Mouse (Mus musculus) heart, postnatal 25 days (tissue): Measurements from ENCODE around the gene Tnfrsf1b. TPM values are rescaled to one million over a fixed set of nuclear protein-coding genes. Genes with fewer than 3 reads are reported as not detected.

Experiments
- DNase-seq: peaks from one replicate; pipeline ENCODE4 v3.0.0; 2022; ENCODE audit warnings: low spot score
- intact Hi-C: fragments of 180-260 bp; cut with DNase I; formaldehyde crosslinking; loops from one replicate; pipeline ENCODE4 v1.15.1; 2025
- total RNA-seq, 2 experiments: library from RNA; stranded (reverse); gene quantifications; 2 replicates each; pipeline ENCODE4 v1.2.3; 2021

The Tnfrsf1b gene
- total RNA-seq, 2 experiments from 2014 or later, result 5.3 to 5.5 TPM

DNA sequence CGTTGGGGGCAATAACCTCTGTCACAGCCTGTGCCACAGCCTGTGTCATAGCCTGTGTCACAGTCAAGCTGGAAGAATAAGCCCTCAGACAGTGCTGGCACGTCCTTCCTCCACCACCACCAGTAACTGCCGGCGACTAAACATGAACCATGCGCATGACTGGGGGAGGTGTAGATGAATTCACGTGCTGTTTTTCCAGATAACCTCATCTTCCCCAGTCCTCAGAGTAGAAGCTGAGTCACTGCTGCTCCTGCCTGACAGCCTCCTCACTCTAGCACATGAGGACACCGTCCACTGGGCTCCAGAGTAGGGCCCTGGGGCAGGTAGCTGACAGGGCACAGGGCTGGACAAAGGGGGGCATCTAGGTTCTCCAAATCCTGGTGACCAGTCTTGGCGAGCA, 24.6 kb downstream of the Tnfrsf1b start:
- intact Hi-C loops, result no loop called here
- DNase-seq, result no peak

DNA sequence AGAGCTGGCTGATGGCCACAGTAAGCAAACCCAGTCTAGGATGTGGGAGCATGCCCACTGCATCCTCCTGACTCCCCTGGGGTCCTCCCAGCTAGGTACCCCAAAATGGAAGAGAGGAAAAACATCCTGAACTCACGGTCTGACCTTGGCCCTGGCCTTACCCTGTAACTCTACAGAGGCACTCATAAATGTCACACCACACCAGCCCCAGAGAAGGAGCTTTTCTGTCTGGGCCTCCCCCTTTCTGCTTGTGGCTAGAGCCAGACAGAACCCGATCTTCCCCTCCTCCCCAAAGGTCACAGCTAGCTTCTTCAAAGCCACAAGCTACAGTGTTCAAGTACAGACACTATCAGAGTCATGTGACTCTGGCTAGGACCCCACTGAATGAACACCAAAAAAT, 25.3 kb downstream of the Tnfrsf1b start:
- intact Hi-C loops, result no loop called here
- no peak for DNase-seq

- intact Hi-C loops, result no loop called here
- no peak for DNase-seq
Observed at GRCm38 (mm10) chr4:145220001-145220400, 26.7 kb downstream of the Tnfrsf1b start.

DNA sequence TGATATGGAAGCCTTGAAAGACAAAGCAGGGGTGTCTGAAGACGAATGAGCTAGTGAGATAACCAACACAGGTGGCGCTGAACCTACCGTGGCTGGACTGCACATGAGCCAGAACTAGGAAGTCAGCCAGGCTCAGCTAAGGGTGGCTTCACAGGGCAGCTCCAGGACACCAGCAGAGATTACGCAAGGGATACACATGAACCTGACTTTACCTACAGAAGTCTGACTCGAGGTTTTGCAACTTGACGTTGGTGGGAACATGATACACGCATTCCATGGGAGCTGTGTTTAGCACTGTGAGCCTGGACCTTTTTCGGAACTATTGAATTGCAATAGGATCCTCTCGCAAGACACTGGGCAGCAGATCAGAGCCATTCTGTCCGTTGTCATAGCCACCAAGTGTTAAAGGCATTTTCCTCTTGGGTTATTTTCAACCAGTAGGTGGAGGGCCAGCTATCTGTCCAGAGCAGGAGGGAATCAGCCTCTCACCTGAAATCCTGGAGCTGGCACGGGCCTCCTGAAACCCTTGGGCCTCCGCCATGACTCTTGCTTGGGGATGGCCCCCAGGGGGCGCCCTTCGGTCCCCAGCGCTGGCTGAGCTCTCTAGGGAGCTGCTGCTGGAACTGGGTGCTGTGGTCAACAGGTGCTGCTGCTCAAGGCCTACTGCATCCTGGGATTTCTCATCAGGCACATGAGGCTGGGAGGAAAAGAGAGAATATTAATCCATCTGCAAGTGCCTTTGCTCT, 27.3 kb downstream of the Tnfrsf1b start:
- DNase-seq, result no peak
- intact Hi-C loops, result no loop called here

GRCm38 (mm10) chr4:145217837-145218236, 28.8 kb downstream of the Tnfrsf1b start:
- DNase-seq, result no peak
- intact Hi-C loops, result no loop called here

GRCm38 (mm10) chr4:145217046-145217445, 29.6 kb downstream of the Tnfrsf1b start:
- no peak for DNase-seq
- intact Hi-C loops, result no loop called here

DNA sequence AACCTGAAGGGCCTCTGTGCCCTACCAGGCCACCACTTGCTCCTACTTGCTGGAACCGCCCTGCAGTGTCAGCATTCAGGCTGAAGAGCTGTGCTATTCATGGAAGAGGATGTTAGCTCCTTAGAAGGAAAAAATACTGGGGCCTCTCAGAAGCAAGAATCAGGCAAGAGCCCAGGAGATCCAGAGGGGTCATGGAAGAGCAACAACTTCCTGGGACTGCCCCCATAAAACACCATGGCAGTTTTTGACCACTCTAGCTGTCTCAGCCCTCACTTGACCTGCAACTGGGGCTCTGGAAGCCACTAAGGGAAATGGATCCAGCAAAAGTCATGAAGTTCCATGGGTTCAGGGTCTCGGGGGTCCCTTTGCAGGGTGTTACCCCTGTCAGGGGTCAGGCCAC, 31.3 kb downstream of the Tnfrsf1b start:
- no peak for DNase-seq
- intact Hi-C loops, result no loop called here

DNA sequence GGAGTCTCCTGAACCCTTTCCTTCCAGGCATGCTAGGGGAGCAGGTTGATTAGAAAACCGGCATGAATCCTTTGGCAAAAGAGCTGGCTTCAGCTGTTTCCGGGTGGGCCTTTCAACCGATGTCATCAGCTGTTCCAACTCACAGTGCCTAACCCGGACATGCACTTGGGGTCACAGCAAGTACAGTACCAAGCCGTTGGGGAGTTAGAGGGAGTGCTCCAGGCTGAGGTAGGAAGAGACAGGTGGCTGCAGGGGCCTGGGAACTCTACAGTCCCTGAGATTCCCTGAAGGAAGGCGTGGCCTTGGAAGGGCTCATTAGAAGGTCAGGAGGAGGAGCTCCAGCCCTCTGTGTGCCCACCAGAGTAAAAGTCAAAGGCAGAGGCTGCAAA, 31.9 kb downstream of the Tnfrsf1b start:
- intact Hi-C loops, result loop anchor here (1.0 to 5.0 kb wide), 2 partner anchors 57 to 72 kb away; no protein-coding TSS in a partner anchor
- no peak for DNase-seq

DNA sequence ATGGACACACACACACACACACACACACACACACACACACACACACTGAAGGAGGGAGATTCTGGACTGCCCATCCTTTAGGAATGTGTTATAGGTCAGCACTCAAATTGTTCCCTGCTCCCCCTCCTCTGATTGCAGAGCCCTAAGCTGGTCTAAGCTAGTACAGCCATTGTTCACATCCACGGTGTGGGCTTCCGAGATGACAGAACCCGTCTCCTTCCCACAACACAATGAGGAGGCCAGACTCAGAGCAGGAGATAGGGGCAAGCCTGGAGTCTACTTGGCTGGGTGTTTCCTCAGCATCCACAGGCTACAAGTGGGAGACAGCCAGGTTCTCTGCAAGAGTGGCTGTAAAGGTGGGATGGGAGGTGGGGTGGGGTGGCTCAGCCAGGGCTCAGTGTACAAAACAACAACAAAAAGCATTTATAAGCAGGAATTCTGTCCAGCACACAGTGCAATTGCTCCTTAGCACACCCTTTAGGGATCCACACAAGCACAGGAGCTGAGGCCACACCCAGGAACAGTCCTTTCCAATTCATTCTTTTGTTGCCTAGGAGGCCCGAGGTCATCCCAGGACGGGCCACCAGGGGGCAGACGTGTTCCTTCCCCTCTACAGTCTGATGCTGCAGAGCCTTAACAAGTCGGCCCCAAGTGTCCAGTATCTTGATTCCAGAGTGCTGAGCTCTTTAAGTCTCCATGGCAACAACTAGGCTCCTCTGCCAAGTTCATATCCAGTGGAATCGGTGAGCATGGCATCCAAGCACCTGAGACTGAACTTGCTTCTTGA, 32.5 kb downstream of the Tnfrsf1b start:
- DNase-seq, result peak; percentile 88
- intact Hi-C loops, result loop anchor here (1.0 to 5.0 kb wide), 2 partner anchors 57 to 72 kb away; no protein-coding TSS in a partner anchor

- no peak for DNase-seq
- intact Hi-C loops, result loop anchor here (5.0 kb wide), 1 partner anchor 54 kb away; no protein-coding TSS in a partner anchor
Observed at GRCm38 (mm10) chr4:145211076-145211475, 35.6 kb downstream of the Tnfrsf1b start.

DNA sequence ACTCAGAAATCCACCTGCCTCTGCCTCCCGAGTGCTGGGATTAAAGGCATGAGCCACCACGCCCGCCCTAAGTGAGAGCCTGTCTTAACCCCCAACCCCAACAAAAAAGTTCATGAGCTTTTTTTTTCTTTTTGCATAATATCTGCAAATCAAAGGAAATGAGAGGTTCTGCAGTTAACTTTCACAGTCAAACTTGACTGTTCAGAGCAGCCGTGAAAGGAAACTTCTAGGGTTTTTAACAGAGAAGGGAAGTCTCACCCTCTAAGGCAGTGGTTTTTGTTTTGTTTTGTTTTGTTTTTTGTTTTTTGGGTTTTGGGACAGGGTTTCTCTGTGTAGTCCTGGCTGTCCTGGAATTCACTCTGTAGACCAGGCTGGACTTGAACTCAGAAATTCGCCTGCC, 36.1 kb downstream of the Tnfrsf1b start:
- DNase-seq, result no peak
- intact Hi-C loops, result loop anchor here (5.0 kb wide), 1 partner anchor 53 kb away; no protein-coding TSS in a partner anchor

GRCm38 (mm10) chr4:145209690-145210088, 37.0 kb downstream of the Tnfrsf1b start:
- intact Hi-C loops, result loop anchor here (5.0 kb wide), 1 partner anchor 52 kb away; no protein-coding TSS in a partner anchor
- DNase-seq, result no peak

- intact Hi-C loops, result no loop called here
- DNase-seq, result no peak
Observed at GRCm38 (mm10) chr4:145209076-145209689, 37.5 kb downstream of the Tnfrsf1b start.

- intact Hi-C loops, result no loop called here
- DNase-seq, result no peak
Observed at GRCm38 (mm10) chr4:145207718-145208371, 38.8 kb downstream of the Tnfrsf1b start.

DNA sequence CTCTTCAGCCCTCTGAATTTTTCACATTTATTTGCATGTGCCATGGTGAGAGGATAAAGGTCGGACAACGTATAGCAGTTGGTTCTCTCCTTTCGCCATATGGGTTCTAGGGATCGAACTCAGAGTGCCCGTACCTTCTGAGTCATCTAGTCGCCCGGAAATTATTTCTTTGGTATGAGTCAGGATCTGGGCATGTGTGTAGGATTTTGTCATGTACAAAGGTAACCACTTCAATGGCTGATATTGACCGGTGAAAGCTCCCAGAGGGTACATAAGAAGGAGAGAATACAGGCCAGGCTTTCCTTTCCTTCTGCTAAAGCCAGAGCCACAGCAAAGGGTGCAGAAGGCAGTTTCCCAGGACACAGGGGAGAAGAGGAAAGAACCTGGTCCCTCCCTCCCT, 41.9 kb downstream of the Tnfrsf1b start:
- intact Hi-C loops, result no loop called here
- no peak for DNase-seq

DNA sequence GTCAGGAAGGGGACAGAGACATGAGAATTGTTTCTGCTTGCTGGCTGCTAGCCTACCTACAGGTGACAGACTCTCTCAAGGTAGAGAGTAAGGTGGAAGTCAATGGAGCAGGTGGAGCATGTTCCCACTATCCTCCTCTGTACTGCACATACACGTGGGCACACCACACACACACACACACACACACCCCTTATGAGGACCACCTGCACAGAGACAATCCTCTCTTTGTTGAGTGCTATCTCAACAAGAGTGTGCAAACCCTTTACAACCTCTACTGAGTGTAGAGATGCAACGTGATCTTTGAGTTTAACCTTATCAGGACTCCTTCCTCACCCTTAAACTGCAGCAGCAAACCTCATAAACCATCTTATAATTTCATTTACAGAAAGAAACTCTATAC, 43.4 kb downstream of the Tnfrsf1b start:
- intact Hi-C loops, result no loop called here
- no peak for DNase-seq

DNA sequence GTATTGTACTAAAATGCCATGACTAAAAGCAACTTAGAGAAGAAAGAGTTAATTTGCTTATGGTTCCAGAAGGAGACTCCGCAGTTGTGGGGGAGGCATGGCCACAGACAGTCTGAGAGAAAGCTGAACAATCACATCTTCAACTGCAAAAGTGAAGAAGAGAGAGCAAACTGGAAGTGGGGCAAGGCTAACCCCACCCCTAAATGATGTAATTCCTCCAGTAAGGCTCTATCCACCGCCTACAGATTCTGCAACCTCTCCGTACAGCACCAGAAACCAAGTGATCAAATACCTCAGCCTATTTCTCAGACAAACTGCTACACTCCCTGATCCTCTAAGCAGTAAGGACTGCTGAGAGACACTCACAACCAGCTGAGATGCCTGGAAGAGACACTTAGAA, 45.2 kb downstream of the Tnfrsf1b start:
- intact Hi-C loops, result no loop called here
- DNase-seq, result no peak

GRCm38 (mm10) chr4:145199982-145200699, 46.5 kb downstream of the Tnfrsf1b start:
- DNase-seq, result peak; percentile 50
- intact Hi-C loops, result no loop called here

GRCm38 (mm10) chr4:145196586-145196985, 50.1 kb downstream of the Tnfrsf1b start:
- intact Hi-C loops, result no loop called here
- no peak for DNase-seq
